Mouse (Mus musculus) heart, embryonic 16.5 days (tissue): ENCODE data around the gene Dpep3. TPM values are rescaled to one million over a fixed set of nuclear protein-coding genes. Genes with fewer than 3 reads are reported as not detected.
A peak's percentile ranks its signal among the peaks of the same experiment; 100 is the strongest.

ENCODE experiments used
- ATAC-seq: fragments of 200-750 bp; cut with Nextera tagmentation; replicated peaks from 2 replicates; pipeline ENCODE4 v1.8.0; 2017; ENCODE audit warnings: moderate number of reproducible peaks; ENCODE audit not compliant: insufficient read depth, low FRiP score; ENCODE audit errors: extremely low read depth
- H3K27ac ChIP-seq: fragments of 300-500 bp; sonication (generic); 2 replicates; pipeline ENCODE4 v1.5.1; 2014; ENCODE audit warnings: mild to moderate bottlenecking, low read length, control low read depth, moderate library complexity
- H3K27me3 ChIP-seq: fragments of 300-500 bp; sonication (generic); 2 replicates; pipeline ENCODE4 v1.6.1; 2014; ENCODE audit warnings: low read length, mixed read lengths; ENCODE audit not compliant: control insufficient read depth, insufficient read depth
- H3K36me3 ChIP-seq: fragments of 300-500 bp; sonication (generic); 2 replicates; pipeline ENCODE4 v1.6.1; 2014; ENCODE audit not compliant: control insufficient read depth, insufficient read depth
- H3K4me1 ChIP-seq: fragments of 300-500 bp; sonication (generic); 2 replicates; pipeline ENCODE4 v1.6.1; 2014; ENCODE audit warnings: low read length, mixed read lengths; ENCODE audit not compliant: control insufficient read depth, insufficient read depth
- H3K4me2 ChIP-seq: fragments of 300-500 bp; sonication (generic); 2 replicates; pipeline ENCODE4 v1.6.1; 2014; ENCODE audit warnings: low read depth, mild to moderate bottlenecking, control low read depth, low read length
- H3K4me3 ChIP-seq: fragments of 300-500 bp; sonication (generic); 2 replicates; pipeline ENCODE4 v1.5.1; 2014; ENCODE audit warnings: mild to moderate bottlenecking, control low read depth, low read length
- H3K9ac ChIP-seq: fragments of 300-500 bp; sonication (generic); 2 replicates; pipeline ENCODE4 v1.6.1; 2014; ENCODE audit warnings: low read length, control low read depth
- H3K9me3 ChIP-seq: fragments of 300-500 bp; sonication (generic); replicated peaks from 2 replicates; pipeline ENCODE4 v1.6.1; 2016; ENCODE audit warnings: low read length; ENCODE audit not compliant: control insufficient read depth
- WGBS: fragments of 180-500 bp; shearing (Covaris S2); extraction: QIAGEN DNeasy Blood & Tissue Kit; methylation state at CpG from one replicate; pipeline ENCODE4 v1.1.7; 2014; 5-methylcytosine and 5-hydroxymethylcytosine counted together
- polyA plus RNA-seq: library from polyadenylated mRNA; unstranded; fragments of >200 nt; fragmentation: Nextera tagmentation; extraction: Ambion mirVana; gene quantifications from 2 replicates; pipeline ENCODE4 v1.2.1, GENCODE M21; 2015

The Dpep3 gene
- polyA plus RNA-seq, 1 experiment from 2014 or later = not detected

DNA sequence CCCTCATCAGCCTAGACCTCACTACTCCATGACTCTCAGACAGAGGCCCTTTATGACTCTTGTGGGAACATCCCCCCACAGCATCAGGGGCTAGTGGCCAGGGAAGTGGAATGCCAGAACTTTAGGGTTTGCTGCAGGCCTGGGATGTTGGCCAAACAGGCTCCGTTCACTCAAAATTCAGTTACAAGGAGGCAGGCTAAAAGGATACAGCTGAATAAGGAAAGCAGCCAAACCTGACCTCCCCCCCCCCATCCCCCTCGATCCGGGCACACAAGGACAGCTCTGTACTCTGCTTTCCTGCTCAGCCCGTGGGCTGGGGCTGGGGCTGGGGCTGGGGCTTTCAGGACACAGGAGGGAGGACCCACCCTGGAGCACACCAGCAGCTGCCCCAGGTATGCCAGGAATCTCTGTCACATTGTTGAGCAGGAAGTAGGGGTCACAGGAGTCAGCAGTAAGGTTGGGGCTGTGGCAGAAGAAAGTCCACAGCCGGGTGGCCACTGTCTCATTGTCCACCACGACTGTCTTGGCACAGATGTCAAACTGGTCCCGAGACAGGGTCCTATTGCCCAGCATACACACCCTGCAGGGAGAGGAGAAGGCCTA, 28.1 kb downstream of the Dpep3 start:
- 28% methylated on average over 7 of the region's 7 CpGs for WGBS
- no peak overlapping the region for H3K4me2 ChIP-seq

DNA sequence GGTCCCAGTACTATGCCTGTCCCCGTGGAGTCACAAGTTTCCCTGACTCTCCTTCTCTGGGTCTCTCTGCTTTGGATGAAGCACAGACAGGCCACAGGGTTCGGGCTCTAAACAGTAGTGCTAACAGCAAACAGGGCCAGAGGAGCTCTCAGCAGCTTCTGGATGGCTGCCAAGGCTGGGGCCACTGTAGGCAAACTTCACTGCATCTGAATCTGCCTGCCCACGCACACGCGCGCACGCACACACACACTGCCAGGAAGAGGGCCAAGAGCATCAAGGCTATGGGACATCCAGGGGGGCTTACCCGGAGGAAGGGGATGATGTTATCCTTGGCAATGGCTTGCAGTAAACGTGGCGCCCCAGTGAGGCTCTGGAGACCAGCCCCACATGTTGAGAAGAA, 29.9 kb downstream of the Dpep3 start:
- Histone ChIP-seq H3K9me3 (no peaks in the 10 kb centered on the region), H3K4me3 (no peak overlapping the region)

More for the DNA sequence above, 28.1 kb downstream of the Dpep3 start:
- peak; percentile 70 for ATAC-seq
- H3K36me3 ChIP-seq = peaks cover 43% of the 10 kb centered on the region
- H3K4me1 ChIP-seq = peaks cover 30% of the 10 kb centered on the region
- H3K9me3 ChIP-seq = no peaks in the 10 kb centered on the region
- H3K9ac ChIP-seq = no peak overlapping the region
- peak overlapping the region; percentile 68 for H3K27ac ChIP-seq
- no peak overlapping the region for H3K4me3 ChIP-seq
- H3K27me3 ChIP-seq = no peaks in the 10 kb centered on the region

DNA sequence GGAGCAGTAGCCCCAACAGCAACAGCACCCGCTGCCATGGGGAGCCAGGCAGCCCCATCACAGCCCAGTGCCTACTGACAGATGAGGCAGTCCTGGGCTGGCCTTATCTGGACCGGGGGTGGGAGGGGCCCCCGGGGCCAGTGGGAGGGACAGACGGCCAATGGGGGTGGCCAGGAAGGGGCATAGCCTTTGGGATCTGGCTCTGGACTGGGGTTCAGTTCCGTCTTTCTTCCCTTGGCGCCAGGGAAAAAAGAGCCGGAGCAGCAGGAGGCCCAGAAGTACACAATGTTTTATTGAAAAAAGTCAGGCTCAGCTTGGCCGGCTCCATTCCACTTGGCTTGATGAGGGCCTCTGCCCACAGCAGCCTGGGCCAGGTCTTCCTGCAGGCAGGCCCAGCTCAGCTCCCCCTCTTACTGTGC, 35.9 kb downstream of the Dpep3 start, which contains the start of gene Lcat:
TSS of gene Lcat (minus strand) at position 62 of the 419 bp plus-strand sequence.
- peaks cover 4% of the 10 kb centered on the region for H3K4me1 ChIP-seq
- ATAC-seq = no peak
- no peaks in the 10 kb centered on the region for H3K9me3 ChIP-seq
- H3K4me2 ChIP-seq = no peak within 1 kb of the TSS
- H3K36me3 ChIP-seq = peaks cover 47% of the 10 kb centered on the region
- 73% methylated on average over 8 of the region's 8 CpGs for WGBS
- H3K27ac ChIP-seq = no peak within 1 kb of the TSS
- no peak within 1 kb of the TSS for H3K4me3 ChIP-seq
- no peak within 1 kb of the TSS for H3K9ac ChIP-seq
- no peaks in the 10 kb centered on the region for H3K27me3 ChIP-seq

More for the DNA sequence above, 29.9 kb downstream of the Dpep3 start:
- peak; percentile 71 for ATAC-seq
- peaks cover 51% of the 10 kb centered on the region for H3K36me3 ChIP-seq
- H3K27me3 ChIP-seq = no peaks in the 10 kb centered on the region
- peak overlapping the region; percentile 53 for H3K27ac ChIP-seq
- WGBS = 12% methylated on average over 10 of the region's 10 CpGs
- H3K4me1 ChIP-seq = peaks cover 30% of the 10 kb centered on the region
- no peak overlapping the region for H3K4me2 ChIP-seq
- no peak overlapping the region for H3K9ac ChIP-seq

DNA sequence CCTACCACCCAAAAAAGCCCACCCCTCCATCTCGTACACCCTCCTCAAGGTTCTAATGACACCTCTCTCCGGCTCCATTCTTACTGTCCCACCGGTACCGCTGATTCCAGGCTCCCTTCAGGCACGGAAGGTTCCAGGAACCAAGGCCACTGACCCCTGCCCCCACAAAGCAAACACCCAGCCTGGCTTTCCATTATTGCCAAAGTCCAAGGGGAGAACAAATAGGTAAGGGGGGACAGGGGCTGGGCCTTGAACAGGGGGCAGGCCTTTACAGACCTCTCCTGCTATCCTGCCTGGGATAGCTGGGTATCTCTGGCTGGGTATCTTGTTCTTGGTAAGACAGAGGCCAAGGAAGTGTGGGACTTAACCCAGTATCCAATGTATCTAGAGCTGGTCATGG, 36.7 kb downstream of the Dpep3 start:
- no peaks in the 10 kb centered on the region for H3K9me3 ChIP-seq
- H3K4me1 ChIP-seq = peaks cover 6% of the 10 kb centered on the region
- peaks cover 45% of the 10 kb centered on the region for H3K36me3 ChIP-seq
- no peak overlapping the region for H3K4me3 ChIP-seq
- H3K27me3 ChIP-seq = no peaks in the 10 kb centered on the region
- H3K27ac ChIP-seq = no peak overlapping the region
- no peak overlapping the region for H3K4me2 ChIP-seq
- WGBS = 93% methylated on average over 5 of the region's 5 CpGs
- ATAC-seq = no peak
- no peak overlapping the region for H3K9ac ChIP-seq

GRCm38 (mm10) chr8:105942026-105942425, 37.2 kb downstream of the Dpep3 start:
- H3K4me3 ChIP-seq = no peak overlapping the region
- 87% methylated on average over 11 of the region's 11 CpGs for WGBS
- H3K4me2 ChIP-seq = no peak overlapping the region
- H3K4me1 ChIP-seq = peaks cover 6% of the 10 kb centered on the region
- no peaks in the 10 kb centered on the region for H3K9me3 ChIP-seq
- no peak for ATAC-seq
- H3K27ac ChIP-seq = no peak overlapping the region
- H3K27me3 ChIP-seq = no peaks in the 10 kb centered on the region
- peaks cover 41% of the 10 kb centered on the region for H3K36me3 ChIP-seq
- no peak overlapping the region for H3K9ac ChIP-seq

DNA sequence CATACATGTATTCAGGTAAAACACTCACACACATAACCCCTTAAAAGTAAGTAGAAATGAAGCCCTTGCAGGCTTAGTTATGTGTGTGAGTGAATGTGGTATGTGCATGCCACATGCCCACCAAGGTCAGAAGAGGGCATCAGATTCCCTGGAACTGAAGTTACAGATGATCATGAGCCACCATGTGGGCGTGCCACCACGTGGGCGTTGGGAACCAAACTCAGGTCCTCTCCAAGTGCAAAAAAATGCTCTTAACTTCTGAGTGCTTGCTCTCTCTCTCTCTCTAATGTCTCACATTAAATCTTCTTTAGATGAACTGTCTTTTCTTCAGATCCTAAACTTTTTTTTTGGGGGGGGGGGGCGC, 40.9 kb downstream of the Dpep3 start, which contains the start of gene Psmb10:
TSS of gene Psmb10 (minus strand) at position 139 of the 364 bp plus-strand sequence.
- 14% methylated on average over 4 of the region's 4 CpGs for WGBS
- Histone ChIP-seq H3K9ac (peak within 1 kb of the TSS; percentile 93), H3K36me3 (peaks cover 9% of the 10 kb centered on the region), H3K4me3 (peak within 1 kb of the TSS; percentile 62), H3K9me3 (no peaks in the 10 kb centered on the region), H3K4me1 (peaks cover 18% of the 10 kb centered on the region), H3K27ac (peak within 1 kb of the TSS; percentile 91), H3K27me3 (no peaks in the 10 kb centered on the region), H3K4me2 (peak within 1 kb of the TSS; percentile 86)
- no peak for ATAC-seq

DNA sequence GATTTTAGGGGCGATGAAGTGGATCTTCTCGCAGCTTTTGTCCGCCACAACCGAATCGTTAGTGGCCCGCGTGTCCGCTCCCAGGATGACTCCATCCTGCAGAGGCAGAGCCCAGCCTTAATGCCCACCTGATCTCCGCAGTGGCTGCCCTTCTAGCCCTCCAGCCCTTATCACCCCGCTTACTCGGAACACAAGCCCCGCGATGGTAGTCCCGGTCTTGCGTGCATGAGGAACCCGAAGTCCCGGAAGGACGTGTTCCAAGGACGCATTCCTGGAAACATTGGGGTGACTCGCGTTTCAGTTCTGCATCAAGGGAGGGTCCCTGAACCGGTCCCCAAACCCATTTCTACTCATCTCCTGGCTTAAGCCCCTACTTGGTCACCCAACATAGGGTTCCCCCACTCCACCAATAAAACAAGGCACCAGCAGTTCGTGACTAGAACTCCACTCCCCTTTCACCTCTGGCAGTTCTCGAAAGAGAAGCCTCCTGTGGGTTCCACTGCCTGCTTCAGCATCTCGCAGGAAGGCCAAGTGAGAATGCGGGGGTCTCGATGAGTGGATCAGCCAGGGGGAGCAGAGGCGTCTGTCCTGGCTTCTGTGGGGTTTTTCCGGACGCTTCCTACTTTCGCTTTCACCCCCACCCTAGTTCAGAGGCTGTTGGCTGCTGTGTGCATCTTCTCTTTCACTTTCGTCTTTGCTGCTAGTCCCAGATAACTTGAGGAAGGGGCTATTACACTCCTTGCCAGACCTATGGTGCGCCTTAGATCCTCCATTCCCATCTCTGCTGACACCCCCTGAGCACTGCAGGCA, 41.5 kb downstream of the Dpep3 start:
- H3K9me3 ChIP-seq = no peaks in the 10 kb centered on the region
- H3K9ac ChIP-seq = peak overlapping the region; percentile 93
- ATAC-seq = 0 out of 2 replicates have a peak, but pooled peaks have one; percentile 15
- H3K36me3 ChIP-seq = 0 out of 2 replicates have a peak, but pooled peaks cover 3% of the 10 kb centered on the region
- H3K4me1 ChIP-seq = peaks cover 18% of the 10 kb centered on the region
- H3K4me3 ChIP-seq = peak overlapping the region; percentile 62
- WGBS = under 1% methylated on average over 33 of the region's 33 CpGs
- peak overlapping the region; percentile 86 for H3K4me2 ChIP-seq
- no peaks in the 10 kb centered on the region for H3K27me3 ChIP-seq
- peak overlapping the region; percentile 91 for H3K27ac ChIP-seq

DNA sequence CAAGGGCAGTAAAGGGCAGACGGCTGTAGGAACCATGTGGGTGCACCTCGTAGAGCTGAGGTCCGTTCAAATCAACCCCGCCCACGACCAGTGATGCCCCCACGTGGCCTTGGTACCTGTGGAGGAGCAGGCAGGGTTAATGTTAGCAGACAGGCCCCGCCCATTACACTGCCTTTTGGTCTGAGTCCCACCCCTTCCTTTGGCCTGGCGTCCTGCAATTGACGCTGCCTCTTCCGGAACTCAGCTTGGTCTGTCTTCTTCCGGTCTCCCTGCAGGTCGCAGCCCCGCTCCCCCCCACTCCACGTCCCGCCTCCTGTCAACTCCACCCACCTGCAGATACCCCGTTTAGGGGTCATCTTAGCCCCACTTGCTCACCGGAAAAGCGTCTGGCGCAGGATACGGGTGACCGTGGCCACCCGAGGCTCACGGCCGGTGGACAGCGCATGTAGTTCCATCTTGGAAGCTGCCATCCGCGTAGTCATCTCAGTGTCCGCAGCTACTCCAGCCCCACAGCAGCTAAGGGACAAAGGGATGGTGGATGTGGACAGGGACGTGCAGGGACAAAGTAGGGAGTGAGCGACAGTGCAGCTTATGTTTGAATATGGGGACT, 42.3 kb downstream of the Dpep3 start:
- peak; percentile 89 for ATAC-seq
- 0% methylated on average over 30 of the region's 30 CpGs for WGBS

More for the DNA sequence above, 42.3 kb downstream of the Dpep3 start:
- Histone ChIP-seq H3K36me3 (0 out of 2 replicates have a peak, but pooled peaks cover 2% of the 10 kb centered on the region), H3K27ac (peak overlapping the region; percentile 91), H3K27me3 (no peaks in the 10 kb centered on the region), H3K4me2 (peak overlapping the region; percentile 86), H3K9ac (peak overlapping the region; percentile 93), H3K4me1 (peaks cover 18% of the 10 kb centered on the region), H3K4me3 (peak overlapping the region; percentile 62), H3K9me3 (no peaks in the 10 kb centered on the region)
